Mouse (Mus musculus) CD4-positive, CD25-positive, alpha-beta regulatory T cell, adult 4 months (primary cell): ENCODE measurements around the gene Ormdl3. TPM values are rescaled to one million over a fixed set of nuclear protein-coding genes. Genes with fewer than 3 reads are reported as not detected.

Experiments
- ATAC-seq: one replicate; pipeline ENCODE4 v1.8.0; 2017
- polyA plus RNA-seq, 2 experiments: library from polyadenylated mRNA; unstranded; fragments of 100-300 nt; shearing (Covaris generic); gene quantifications; one replicate each; pipeline ENCODE4 v1.2.1; 2017

Gene Ormdl3
- polyA plus RNA-seq, 2 experiments from 2014 or later: 25.9 to 53.6 TPM

GRCm38 (mm10) chr11:98550311-98550974, 36.7 kb downstream of the Ormdl3 start:
- peak; percentile 69 for ATAC-seq

- ATAC-seq: no peak
Measured at GRCm38 (mm10) chr11:98549363-98549762, 37.8 kb downstream of the Ormdl3 start.

- ATAC-seq: no peak
Measured at GRCm38 (mm10) chr11:98547308-98547693, 39.9 kb downstream of the Ormdl3 start.

- ATAC-seq: no peak
Measured at GRCm38 (mm10) chr11:98546529-98547307, 40.5 kb downstream of the Ormdl3 start.

- ATAC-seq: peak; percentile 22
Measured at GRCm38 (mm10) chr11:98545711-98546231, 41.4 kb downstream of the Ormdl3 start, which contains the start of gene Ikzf3. Ikzf3 (minus strand) TSS chr11:98546031.

- ATAC-seq: no peak
Measured at GRCm38 (mm10) chr11:98544890-98545677, 42.1 kb downstream of the Ormdl3 start.

- ATAC-seq: no peak
Measured at GRCm38 (mm10) chr11:98543414-98543813, 43.8 kb downstream of the Ormdl3 start.

- no peak for ATAC-seq
Measured at GRCm38 (mm10) chr11:98542553-98542952, 44.6 kb downstream of the Ormdl3 start.

GRCm38 (mm10) chr11:98540319-98540718, 46.8 kb downstream of the Ormdl3 start:
- no peak for ATAC-seq

- no peak for ATAC-seq
Measured at GRCm38 (mm10) chr11:98537480-98538034, 49.6 kb downstream of the Ormdl3 start.

Other genes starting within 250 kb of the Ormdl3 start
- gene Ppp1r1b, start 239.0 kb downstream of the Ormdl3 start, polyA plus RNA-seq: not detected
- 10 to 100 TPM; 41.2 to 63.9 TPM for gene Stard3, start 229.0 kb downstream of the Ormdl3 start, polyA plus RNA-seq
- not detected for gene Tcap, start 203.6 kb downstream of the Ormdl3 start, polyA plus RNA-seq
- gene Pnmt, start 200.9 kb downstream of the Ormdl3 start, polyA plus RNA-seq: not detected
- gene Pgap3, start 186.9 kb downstream of the Ormdl3 start, polyA plus RNA-seq: 10 to 100 TPM in 1 of 2 experiments, 1 to 10 TPM in 1; 6.7 to 11.6 TPM
- gene Erbb2, start 174.9 kb downstream of the Ormdl3 start, polyA plus RNA-seq: under 1 TPM; 0.07 to 0.23 TPM
- 100 to 1,000 TPM; 150 to 155 TPM for gene Mien1, start 148.4 kb downstream of the Ormdl3 start, polyA plus RNA-seq
- 1 to 10 TPM; 3.6 to 6.2 TPM for gene Grb7, start 141.0 kb downstream of the Ormdl3 start, polyA plus RNA-seq
- 10 to 100 TPM; 77.0 to 98.7 TPM for gene Ikzf3, start 41.3 kb downstream of the Ormdl3 start, polyA plus RNA-seq
- 1 to 10 TPM; 5.0 to 6.0 TPM for gene Zpbp2, start 36.3 kb downstream of the Ormdl3 start, polyA plus RNA-seq
- not detected for gene Lrrc3c, start 10.9 kb upstream of the Ormdl3 start, polyA plus RNA-seq
- gene Gm12355, start 38.3 kb upstream of the Ormdl3 start, polyA plus RNA-seq: 1 to 10 TPM; 1.0 to 9.6 TPM
- gene Gsdma3, start 39.0 kb upstream of the Ormdl3 start, polyA plus RNA-seq: under 1 TPM in 1 of 2 experiments, not detected in 1; 0.20 TPM
- gene Gsdma2, start 59.4 kb upstream of the Ormdl3 start, polyA plus RNA-seq: not detected
- gene Gsdma, start 77.0 kb upstream of the Ormdl3 start, polyA plus RNA-seq: under 1 TPM in 1 of 2 experiments, not detected in 1; 0.12 TPM
- 10 to 100 TPM; 13.8 to 17.5 TPM for gene Psmd3, start 95.2 kb upstream of the Ormdl3 start, polyA plus RNA-seq
- not detected for gene Csf3, start 113.9 kb upstream of the Ormdl3 start, polyA plus RNA-seq
- gene Med24, start 142.1 kb upstream of the Ormdl3 start, polyA plus RNA-seq: 10 to 100 TPM; 27.0 to 37.5 TPM
- 1 to 10 TPM; 4.8 to 5.7 TPM for gene Thra, start 153.3 kb upstream of the Ormdl3 start, polyA plus RNA-seq
- gene Nr1d1, start 188.0 kb upstream of the Ormdl3 start, polyA plus RNA-seq: 10 to 100 TPM in 1 of 2 experiments, 1 to 10 TPM in 1; 4.9 to 12.3 TPM
- 10 to 100 TPM; 22.3 to 24.8 TPM for gene Msl1, start 208.1 kb upstream of the Ormdl3 start, polyA plus RNA-seq
- 10 to 100 TPM; 13.6 to 14.5 TPM for gene Casc3, start 217.5 kb upstream of the Ormdl3 start, polyA plus RNA-seq
- gene Rapgefl1, start 249.4 kb upstream of the Ormdl3 start, polyA plus RNA-seq: under 1 TPM in 1 of 2 experiments, not detected in 1; 0.48 TPM